Mouse (Mus musculus) bone marrow macrophage, adult 2 months (primary cell): ENCODE data around the gene Lrrfip2. TPM values are rescaled to one million over a fixed set of nuclear protein-coding genes. Genes with fewer than 3 reads are reported as not detected.
A peak's percentile ranks its signal among the peaks of the same experiment; 100 is the strongest.

Experiments used
- H3K27ac ChIP-seq: 2 replicates; pipeline ENCODE4 v1.5.1; 2012; ENCODE audit warnings: low read depth, low read length; ENCODE audit not compliant: insufficient read depth
- H3K4me1 ChIP-seq: 2 replicates; pipeline ENCODE4 v1.6.1; 2012; ENCODE audit warnings: low read length; ENCODE audit not compliant: control insufficient read depth, insufficient read depth
- H3K4me3 ChIP-seq: 2 replicates; pipeline ENCODE4 v1.5.1; 2012; ENCODE audit warnings: mild to moderate bottlenecking, low read length, moderate library complexity; ENCODE audit not compliant: insufficient read depth
- CTCF ChIP-seq: IDR thresholded peaks from 2 replicates; pipeline ENCODE4 v1.5.1; 2012; ENCODE audit warnings: low read depth, mild to moderate bottlenecking, low read length, moderate library complexity
- POLR2A ChIP-seq: IDR thresholded peaks from 2 replicates; pipeline ENCODE4 v1.6.1; 2012; ENCODE audit warnings: mild to moderate bottlenecking, low read depth, low read length, borderline replicate concordance
- polyA plus RNA-seq: library from polyadenylated mRNA; stranded (reverse); fragments of >200 nt; gene quantifications from 2 replicates; pipeline ENCODE4 v1.2.4, GENCODE M21; 2012; ENCODE audit not compliant: missing spikeins, insufficient read depth, insufficient read length

The Lrrfip2 gene
- polyA plus RNA-seq, 1 experiment, result 67.7 TPM

DNA sequence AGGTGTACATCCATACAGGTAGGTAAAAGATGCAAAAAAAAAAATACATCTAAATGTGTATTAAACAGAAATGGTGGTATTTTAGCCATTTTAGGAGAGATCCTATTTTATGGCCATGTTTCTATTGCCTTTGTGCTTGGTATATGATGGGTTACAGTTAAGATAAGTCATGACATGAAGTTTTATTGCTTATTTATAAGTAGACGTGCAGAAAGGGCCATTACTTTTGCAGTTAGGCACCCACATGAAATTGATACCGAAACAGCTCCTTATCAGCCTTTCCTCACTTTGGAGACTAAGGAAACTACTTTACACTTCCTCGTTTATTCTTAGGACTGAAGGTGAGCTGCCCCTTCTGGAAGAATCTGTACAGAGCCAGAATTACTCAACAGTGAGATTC is 9.5 kb upstream of the Lrrfip2 start:
- no peak overlapping the region for H3K4me3 ChIP-seq
- H3K27ac ChIP-seq, result no peak overlapping the region
- TF ChIP-seq POLR2A (no peak), CTCF (no peak)
- no peaks in the 10 kb centered on the region for H3K4me1 ChIP-seq

DNA sequence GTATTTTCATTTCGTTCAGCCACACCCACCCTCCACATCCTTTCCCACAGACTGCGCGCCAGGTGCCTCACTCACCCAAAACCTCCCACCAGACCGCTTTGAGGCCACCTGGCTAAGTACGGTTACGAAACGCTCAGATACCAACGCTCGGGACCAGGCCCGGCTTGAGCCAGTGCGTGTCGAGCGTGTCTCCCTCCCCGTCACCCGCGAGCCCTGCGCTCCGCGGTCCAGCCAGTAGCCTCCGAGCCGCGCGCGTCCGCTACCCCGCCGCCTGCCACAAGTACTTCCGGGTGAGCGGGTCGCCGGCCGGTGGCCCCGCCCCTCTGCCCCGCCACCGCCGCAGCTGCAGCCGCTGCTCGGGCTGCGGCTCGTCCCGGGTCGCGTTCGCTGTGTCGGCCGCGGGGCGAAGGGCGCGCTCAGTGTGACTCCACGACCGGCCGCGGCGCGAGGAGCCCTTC is 431 bp downstream of the Lrrfip2 start:
- peak overlapping the region; percentile 53 for H3K27ac ChIP-seq
- peaks cover 20% of the 10 kb centered on the region for H3K4me1 ChIP-seq
- H3K4me3 ChIP-seq, result peak overlapping the region; percentile 82
- no peak for TF ChIP-seq CTCF
- no peak for TF ChIP-seq POLR2A

DNA sequence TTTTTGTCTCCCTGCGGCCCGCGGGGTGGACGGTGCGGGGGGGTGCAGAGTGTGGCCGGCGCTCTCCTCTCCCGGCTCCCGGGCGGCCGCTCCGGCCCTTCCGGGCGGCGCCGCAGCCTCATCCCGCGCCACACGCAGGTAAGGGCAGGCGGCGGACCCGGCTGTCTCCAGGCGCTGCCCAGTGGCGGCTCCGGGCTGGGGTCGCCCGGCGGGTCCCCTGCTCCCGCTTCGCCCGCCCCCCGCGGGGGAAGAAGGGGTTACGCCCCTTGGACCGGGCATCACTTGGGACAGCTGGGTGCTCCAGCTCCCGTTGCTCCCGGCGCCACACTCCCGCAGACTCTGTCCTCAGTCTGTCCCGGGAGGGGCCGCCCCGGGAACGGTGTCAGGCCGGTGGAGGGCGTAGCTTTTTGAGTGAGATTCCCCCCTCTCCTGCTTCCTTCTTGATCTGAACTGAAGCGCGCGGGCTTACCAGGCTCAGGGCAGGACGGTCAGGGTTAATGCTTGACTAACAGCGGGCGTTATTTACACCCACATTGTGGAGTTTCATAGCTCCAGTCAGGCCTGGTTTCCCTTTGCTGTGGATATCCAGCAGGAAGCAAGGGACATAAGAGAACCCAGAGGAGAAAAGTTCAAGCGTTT is 979 bp downstream of the Lrrfip2 start:
- TF ChIP-seq POLR2A (no peak), CTCF (no peak)
- H3K27ac ChIP-seq, result peak overlapping the region; percentile 53
- peaks cover 24% of the 10 kb centered on the region for H3K4me1 ChIP-seq
- peak overlapping the region; percentile 82 for H3K4me3 ChIP-seq

DNA sequence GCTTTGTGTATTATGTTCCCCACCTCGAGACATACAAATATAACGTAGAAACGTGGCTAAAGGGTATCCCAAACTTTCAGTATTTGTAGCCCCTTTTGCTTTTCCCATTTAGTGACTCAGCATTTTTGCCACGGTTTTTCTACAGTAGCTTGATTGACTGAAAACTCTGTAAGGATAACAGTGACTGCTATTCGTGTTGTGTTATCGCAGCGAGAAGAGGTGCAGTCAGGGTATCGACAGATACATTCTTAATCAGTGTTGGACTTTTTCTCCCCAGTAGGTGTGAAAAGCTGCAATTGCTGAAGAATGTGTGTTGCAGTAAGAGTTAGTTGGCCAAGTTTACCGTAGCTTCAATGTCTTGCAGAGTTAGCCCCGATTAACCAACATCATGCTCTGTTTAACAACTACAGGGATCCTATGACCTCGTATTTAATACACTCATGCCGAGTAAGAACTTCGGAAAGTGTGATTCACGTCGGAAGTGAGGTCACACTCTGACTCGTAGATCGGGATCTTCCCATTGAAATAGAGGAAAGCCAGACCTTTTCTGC is 1.6 kb downstream of the Lrrfip2 start:
- no peak for TF ChIP-seq CTCF
- TF ChIP-seq POLR2A, result no peak
- Histone ChIP-seq H3K27ac (peak overlapping the region; percentile 53), H3K4me3 (peak overlapping the region; percentile 82), H3K4me1 (peaks cover 25% of the 10 kb centered on the region)

DNA sequence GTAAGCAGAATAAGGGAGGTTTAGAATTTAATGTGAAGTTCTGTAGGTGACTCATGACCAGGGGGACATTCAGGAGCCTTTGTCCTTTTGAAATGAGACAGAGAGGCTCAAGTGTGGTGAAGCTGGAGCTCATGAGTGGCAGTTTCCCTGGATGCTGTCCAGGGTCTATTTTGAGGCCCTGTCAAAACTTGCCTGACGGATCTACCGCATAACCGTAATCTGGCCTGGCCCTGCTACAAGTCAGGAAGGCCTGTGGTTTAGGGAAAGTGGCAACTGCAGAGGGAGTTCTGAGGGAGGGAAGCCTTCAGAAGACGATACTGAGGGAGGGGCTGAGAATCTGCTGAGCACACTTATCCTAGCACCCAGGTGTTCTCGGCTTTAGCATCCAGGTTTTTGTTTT is 5.1 kb downstream of the Lrrfip2 start:
- Histone ChIP-seq H3K4me1 (peaks cover 24% of the 10 kb centered on the region), H3K4me3 (no peak overlapping the region), H3K27ac (peak overlapping the region; percentile 49)
- TF ChIP-seq CTCF (no peak), POLR2A (no peak)

DNA sequence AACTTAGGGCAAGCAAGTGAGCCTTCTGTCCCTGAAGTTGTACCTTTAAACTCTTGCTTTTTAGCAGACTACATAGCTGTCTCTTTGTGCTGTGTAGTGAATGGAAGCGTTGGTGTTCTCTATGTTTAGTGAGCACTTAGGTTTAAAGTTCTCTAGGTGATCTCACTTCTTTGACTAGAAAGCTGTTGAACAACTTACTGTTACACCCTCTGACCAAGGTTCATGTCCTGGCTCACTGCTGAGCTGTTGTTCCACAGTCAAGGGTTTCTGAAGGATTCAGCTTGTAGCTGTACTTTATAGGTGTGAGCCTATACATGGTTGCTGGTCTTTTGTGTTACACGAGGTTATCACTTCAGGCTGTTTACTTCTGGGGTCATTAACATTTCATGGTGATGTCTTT is 5.9 kb downstream of the Lrrfip2 start:
- TF ChIP-seq POLR2A (no peak), CTCF (no peak)
- H3K27ac ChIP-seq, result no peak overlapping the region
- no peak overlapping the region for H3K4me3 ChIP-seq
- peaks cover 23% of the 10 kb centered on the region for H3K4me1 ChIP-seq

DNA sequence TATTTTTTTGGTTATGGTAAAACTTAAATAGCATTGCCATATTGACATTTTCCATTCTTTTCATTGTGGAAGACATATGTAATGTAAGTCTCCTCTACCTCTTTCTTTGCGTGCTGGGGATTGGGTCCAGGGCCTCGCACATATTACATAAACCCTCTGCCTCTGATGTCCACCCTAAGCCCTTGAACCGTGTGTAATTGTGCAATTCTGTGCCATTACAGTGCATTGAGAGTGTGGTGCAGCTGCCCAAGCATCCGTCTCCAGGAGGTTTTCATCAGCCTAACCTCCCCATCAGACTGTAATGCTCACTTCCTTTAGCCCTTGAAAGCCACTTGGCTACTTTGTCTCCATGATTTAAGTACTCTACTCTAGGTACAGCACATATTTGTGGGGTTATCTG is 7.0 kb downstream of the Lrrfip2 start:
- Histone ChIP-seq H3K4me3 (no peak overlapping the region), H3K27ac (no peak overlapping the region)
- no peak for TF ChIP-seq CTCF
- TF ChIP-seq POLR2A, result no peak

DNA sequence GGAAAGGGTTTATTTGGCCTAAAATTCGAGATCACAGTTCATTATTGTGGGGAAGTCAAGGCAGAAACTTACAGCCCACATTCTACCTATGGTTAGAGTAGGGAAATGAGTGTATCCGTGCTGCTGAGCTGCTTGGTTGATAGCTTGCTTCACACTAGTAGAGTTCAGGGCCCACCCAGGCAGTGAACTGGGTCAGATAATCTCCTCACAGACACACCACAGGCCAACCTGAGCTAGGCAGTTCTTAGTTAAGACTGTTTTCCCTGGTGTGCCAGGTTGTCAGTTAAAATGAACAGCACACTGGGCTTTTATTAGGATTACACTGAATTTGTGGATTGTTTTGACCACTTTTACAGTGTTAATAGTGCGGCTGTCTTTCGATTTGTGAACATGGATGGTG is 9.3 kb downstream of the Lrrfip2 start:
- Histone ChIP-seq H3K4me1 (peaks cover 27% of the 10 kb centered on the region), H3K4me3 (no peak overlapping the region), H3K27ac (no peak overlapping the region)
- TF ChIP-seq CTCF, result no peak
- no peak for TF ChIP-seq POLR2A

More for the DNA sequence above, 7.0 kb downstream of the Lrrfip2 start:
- H3K4me1 ChIP-seq, result peaks cover 27% of the 10 kb centered on the region

DNA sequence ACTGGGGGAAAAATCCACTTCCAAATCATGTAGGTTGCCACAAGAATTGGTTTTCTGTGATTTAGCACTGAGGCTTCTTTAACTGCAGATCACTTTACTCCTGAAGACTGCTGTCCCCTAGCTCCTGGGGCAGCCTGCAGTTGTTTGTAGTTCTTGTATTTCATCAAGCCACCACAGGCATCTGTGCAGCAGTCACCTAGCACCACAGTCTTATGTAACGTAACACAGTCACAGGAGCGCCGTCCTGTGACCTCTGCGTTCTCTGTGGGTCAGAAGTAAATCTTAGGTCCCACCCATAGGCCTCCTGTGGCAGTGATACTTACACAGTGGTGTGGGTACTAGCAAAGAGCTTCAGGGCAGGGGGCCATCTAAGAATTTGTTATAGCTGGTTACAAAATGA is 10.4 kb downstream of the Lrrfip2 start:
- TF ChIP-seq CTCF, result no peak
- no peak for TF ChIP-seq POLR2A
- Histone ChIP-seq H3K4me3 (no peak overlapping the region), H3K4me1 (peaks cover 23% of the 10 kb centered on the region), H3K27ac (no peak overlapping the region)

DNA sequence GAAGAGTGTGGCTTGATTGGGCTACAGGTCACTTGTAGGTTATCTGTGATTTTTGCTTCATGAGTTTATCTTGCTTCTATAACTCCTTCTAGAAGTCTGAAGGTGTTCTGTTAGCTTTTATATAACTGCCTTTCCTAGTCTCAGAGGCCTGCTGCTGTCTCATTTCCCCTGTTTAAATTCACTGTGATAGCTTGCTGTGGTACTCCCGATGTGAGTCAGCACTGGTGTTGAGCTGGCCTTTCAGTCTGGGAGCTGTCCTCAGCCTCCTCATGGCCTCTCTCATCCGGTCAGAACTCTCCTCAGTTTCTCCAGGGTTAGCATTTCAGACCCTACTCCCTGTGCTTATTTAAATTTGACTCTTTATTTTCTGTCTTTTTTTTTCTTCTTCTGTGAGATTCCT is 12.7 kb downstream of the Lrrfip2 start:
- H3K4me3 ChIP-seq, result no peak overlapping the region
- TF ChIP-seq CTCF (no peak), POLR2A (no peak)
- H3K27ac ChIP-seq, result no peak overlapping the region
- peaks cover 14% of the 10 kb centered on the region for H3K4me1 ChIP-seq
